Mouse (Mus musculus): Measurements from ENCODE around the gene Dntt. TPM values are rescaled to one million over a fixed set of nuclear protein-coding genes. Genes with fewer than 3 reads are reported as not detected.
A peak's percentile ranks its signal among the peaks of the same experiment; 100 is the strongest.

Gene Dntt
- total RNA-seq (2021), result 10 to 100 TPM in 1 of 2 experiments, under 1 TPM in 1; 0.74 to 16.5 TPM
- long read RNA-seq, experiment 1, transcript Dntt-202 (11 exons, 1,948 nt), result major isoform, 12 of 14 reads
- long read RNA-seq, experiment 1, partial matches to known transcripts, result 0 of 14 reads
- long read RNA-seq, experiment 1, other reads (novel, unspliced or antisense), result 1 of 14 reads
- long read RNA-seq, experiment 2, result 0 reads

- intact Hi-C loops (cut with DNase I), result no loop called here
- no peak for DNase-seq
Observed at GRCm38 (mm10) chr19:41029219-41029618, at the start of gene Dntt. Dntt (plus strand) TSS chr19:41029275.

GRCm38 (mm10) chr19:40980671-40981070 lies 48.4 kb upstream of the Dntt start:
- intact Hi-C loops (cut with DNase I), result no loop called here
- no peak for DNase-seq

GRCm38 (mm10) chr19:40984536-40984935 lies 44.5 kb upstream of the Dntt start:
- DNase-seq, result no peak
- intact Hi-C loops (cut with DNase I), result no loop called here

GRCm38 (mm10) chr19:40988856-40989255 lies 40.2 kb upstream of the Dntt start:
- intact Hi-C loops (cut with DNase I), result no loop called here
- DNase-seq, result no peak

- intact Hi-C loops (cut with DNase I), result no loop called here
- no peak for DNase-seq
Observed at GRCm38 (mm10) chr19:40989961-40990600, 39.0 kb upstream of the Dntt start.

- DNase-seq, result no peak
Observed at GRCm38 (mm10) chr19:40990781-40991343, 38.2 kb upstream of the Dntt start.

GRCm38 (mm10) chr19:40991626-40992025 lies 37.4 kb upstream of the Dntt start:
- intact Hi-C loops (cut with DNase I), result no loop called here
- DNase-seq, result no peak

More at GRCm38 (mm10) chr19:40990781-40991343, 38.2 kb upstream of the Dntt start:
- intact Hi-C loops (cut with DNase I), result no loop called here

GRCm38 (mm10) chr19:40992096-40992495 lies 37.0 kb upstream of the Dntt start:
- intact Hi-C loops (cut with DNase I), result no loop called here
- no peak for DNase-seq

- intact Hi-C loops (cut with DNase I), result no loop called here
- DNase-seq, result no peak
Observed at GRCm38 (mm10) chr19:40992517-40993044, 36.5 kb upstream of the Dntt start.

GRCm38 (mm10) chr19:40993356-40993755 lies 35.7 kb upstream of the Dntt start:
- intact Hi-C loops (cut with DNase I), result no loop called here
- no peak for DNase-seq

GRCm38 (mm10) chr19:40994057-40994585 lies 35.0 kb upstream of the Dntt start, which contains the start of gene Blnk:
Blnk (minus strand) TSS chr19:40994535.
- peak; percentile 60 for DNase-seq
- intact Hi-C loops (cut with DNase I), result no loop called here

GRCm38 (mm10) chr19:40994911-40995310 lies 34.2 kb upstream of the Dntt start:
- DNase-seq, result no peak
- intact Hi-C loops (cut with DNase I), result no loop called here

GRCm38 (mm10) chr19:40995449-40996401 lies 33.4 kb upstream of the Dntt start:
- no peak for DNase-seq
- intact Hi-C loops (cut with DNase I), result no loop called here

- DNase-seq, result no peak
- intact Hi-C loops (cut with DNase I), result no loop called here
Observed at GRCm38 (mm10) chr19:40996722-40997121, 32.4 kb upstream of the Dntt start.

GRCm38 (mm10) chr19:40998469-40999170 lies 30.5 kb upstream of the Dntt start:
- DNase-seq, result no peak
- intact Hi-C loops (cut with DNase I), result no loop called here

GRCm38 (mm10) chr19:40999569-40999968 lies 29.5 kb upstream of the Dntt start:
- intact Hi-C loops (cut with DNase I), result no loop called here
- DNase-seq, result no peak

GRCm38 (mm10) chr19:41003694-41004315 lies 25.3 kb upstream of the Dntt start:
- no peak for DNase-seq
- intact Hi-C loops (cut with DNase I), result no loop called here

- intact Hi-C loops (cut with DNase I), result no loop called here
- no peak for DNase-seq
Observed at GRCm38 (mm10) chr19:41006621-41007020, 22.5 kb upstream of the Dntt start.

GRCm38 (mm10) chr19:41007326-41007725 lies 21.7 kb upstream of the Dntt start:
- intact Hi-C loops (cut with DNase I), result no loop called here
- peak; percentile 47 to 55 for DNase-seq
